Comparison of ENCODE assay signal across 8 mouse cellular contexts in the genomic region with DNA sequence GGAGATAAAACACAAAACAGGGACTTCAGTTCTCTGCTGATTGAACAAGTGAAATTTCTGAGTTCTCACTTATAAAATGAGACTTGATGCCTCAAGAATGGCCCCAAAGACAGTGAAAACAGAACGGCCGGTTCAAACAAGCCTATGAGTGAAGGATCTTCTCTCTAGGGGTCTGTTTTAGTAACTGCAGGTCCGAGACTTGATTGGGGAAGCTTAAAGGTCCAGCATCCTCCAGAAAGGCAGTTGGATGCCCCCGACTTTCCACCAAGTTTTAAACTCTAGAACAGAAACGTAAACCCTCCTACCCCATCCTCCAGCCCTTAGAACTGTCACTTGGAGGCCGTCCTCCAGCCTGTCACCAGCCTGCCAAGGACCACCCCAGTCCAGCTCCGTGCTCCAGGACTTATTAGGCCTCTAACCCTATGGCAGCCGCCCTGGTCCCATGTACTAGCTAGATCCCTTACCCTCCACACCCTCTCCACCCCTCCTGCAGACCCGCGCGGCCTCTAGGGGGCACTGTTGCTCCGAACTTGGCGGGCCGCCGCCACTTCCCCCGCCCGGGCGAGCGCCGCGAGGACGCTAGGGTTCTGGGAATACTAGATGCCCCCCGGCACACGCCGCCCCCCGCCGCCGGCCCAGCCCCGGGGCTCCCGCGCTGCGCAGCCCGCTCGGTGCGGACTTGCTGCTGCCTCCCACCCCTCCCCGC. TPM values are rescaled to one million over a fixed set of nuclear protein-coding genes. Genes with fewer than 3 reads are reported as not detected.
DNase-seq lines count a peak whose midpoint lies in the region; ATAC-seq and TF ChIP-seq lines count a peak whose summit lies in the region.

No protein-coding gene starts in this region.

- H3K79me2 ChIP-seq in MEL (ENCODE audit: control insufficient read depth, insufficient read depth, low read length, poor library complexity), result peaks cover 2% of the 10 kb centered on the region; the same call in 1 of the 2 replicates

- H3K27me3 ChIP-seq in MEL (ENCODE audit: control insufficient read depth in 1 of 2, insufficient read depth in 2 of 2, low read length in 2 of 2), result no peaks in the 10 kb centered on the region
- H3K27me3 ChIP-seq in forebrain, postnatal 0 days (ENCODE audit: insufficient read depth, low read length), result no peaks in the 10 kb centered on the region
- no peaks in the 10 kb centered on the region for H3K27me3 ChIP-seq in lung, embryonic 15.5 days
- H3K27me3 ChIP-seq in thymus, adult 2 months (ENCODE audit: control insufficient read depth, insufficient read depth, low read length), result no peaks in the 10 kb centered on the region

- TF ChIP-seq POLR2A in MEL (IDR thresholded peaks at IDR 0.05; ENCODE audit: control insufficient read depth in 1 of 2, insufficient read depth in 1 of 2, low read depth in 1 of 2, low read length in 2 of 2, poor library complexity in 1 of 2), result peak in 1 of 2 experiments; percentile 36; a peak in 1 of 4 replicates
- TF ChIP-seq POLR2A in olfactory bulb, adult 2 months (IDR thresholded peaks at IDR 0.05; ENCODE audit: insufficient read depth, low read depth, low read length), result no peak
- no peak for TF ChIP-seq POLR2A in thymus, adult 2 months (IDR thresholded peaks at IDR 0.05; ENCODE audit: control insufficient read depth, extremely low read depth, insufficient read depth, low read length, poor library complexity)

- H3K4me3 ChIP-seq in MEL (ENCODE audit: control insufficient read depth in 1 of 2, insufficient read depth in 1 of 2, low read depth in 2 of 2, low read length in 2 of 2), result peak overlapping the region; percentile 58 to 89
- H3K4me3 ChIP-seq in forebrain, postnatal 0 days (ENCODE audit: low read depth, low read length), result peak overlapping the region; percentile 55
- peak overlapping the region; percentile 56 for H3K4me3 ChIP-seq in lung, embryonic 15.5 days
- H3K4me3 ChIP-seq in olfactory bulb, adult 2 months (ENCODE audit: insufficient read depth, low read depth, low read length), result peak overlapping the region; percentile 72
- peak overlapping the region; percentile 74 for H3K4me3 ChIP-seq in thymus, adult 2 months (ENCODE audit: control insufficient read depth, insufficient read depth, low read length)

- peaks cover 0 to 23% of the 10 kb centered on the region in 2 experiments; a peak in 3 of 4 replicates for H3K4me1 ChIP-seq in MEL (ENCODE audit: control insufficient read depth in 1 of 2, insufficient read depth in 2 of 2, low read length in 2 of 2)
- H3K4me1 ChIP-seq in forebrain, postnatal 0 days (ENCODE audit: insufficient read depth), result peaks cover 15% of the 10 kb centered on the region
- H3K4me1 ChIP-seq in lung, embryonic 15.5 days, result peaks cover 46% of the 10 kb centered on the region
- peaks cover 19% of the 10 kb centered on the region for H3K4me1 ChIP-seq in olfactory bulb, adult 2 months (ENCODE audit: control insufficient read depth, insufficient read depth, low read length)
- H3K4me1 ChIP-seq in thymus, adult 2 months (replicated peaks; ENCODE audit: control insufficient read depth, insufficient read depth, low read length), result peaks cover 46% of the 10 kb centered on the region

- 0 out of 4 replicates have a peak, but pooled peaks of 1 of the 2 experiments have one; percentile 20 for TF ChIP-seq EP300 in MEL (IDR thresholded peaks at IDR 0.05; ENCODE audit: low read depth in 1 of 2, low read length in 2 of 2)

- 2% methylated on average over 36 of the region's 36 CpGs for WGBS in forebrain, postnatal 0 days
- 1% methylated on average over 36 of the region's 36 CpGs for WGBS in lung, embryonic 15.5 days
- 3% methylated on average over 36 of the region's 36 CpGs for WGBS in olfactory bulb, adult 2 months
- 7% methylated on average over 36 of the region's 36 CpGs for WGBS in thymus, adult 2 months

- peak; percentile 86 for ATAC-seq in forebrain, postnatal 0 days
- peak; percentile 83 for ATAC-seq in lung, embryonic 15.5 days (ENCODE audit: borderline replicate concordance, extremely low read depth, low FRiP score, low TSS enrichment)

- DNase-seq in MEL (ENCODE audit: low read depth, low spot score), result peak; percentile 92
- peak; percentile 96 to 99 for DNase-seq in cerebellum, adult 18-20 months
- peak; percentile 95 for DNase-seq in forebrain, postnatal 0 days
- peak; percentile 100 for DNase-seq in heart, postnatal 4 days
- DNase-seq in layer of hippocampus, adult 9-10 months (ENCODE audit: low spot score), result peak; percentile 78
- peak; percentile 99 for DNase-seq in thymus, adult 2 months

- peak overlapping the region; percentile 92 for H3K9ac ChIP-seq in MEL (ENCODE audit: control insufficient read depth, low read depth, low read length, poor library complexity, severe bottlenecking)
- peak overlapping the region; percentile 61 for H3K9ac ChIP-seq in forebrain, postnatal 0 days
- H3K9ac ChIP-seq in lung, embryonic 15.5 days, result peak overlapping the region; percentile 86

- H3K36me3 ChIP-seq in MEL (ENCODE audit: control insufficient read depth in 1 of 2, insufficient read depth in 2 of 2, low read length in 2 of 2), result peaks cover 0 to 8% of the 10 kb centered on the region in 2 experiments; a peak in 2 of 4 replicates
- H3K36me3 ChIP-seq in forebrain, postnatal 0 days (ENCODE audit: insufficient read depth), result no peaks in the 10 kb centered on the region
- no peaks in the 10 kb centered on the region for H3K36me3 ChIP-seq in lung, embryonic 15.5 days
- no peaks in the 10 kb centered on the region for H3K36me3 ChIP-seq in thymus, adult 2 months (ENCODE audit: control insufficient read depth, insufficient read depth, low read length)

- TF ChIP-seq CTCF in MEL (IDR thresholded peaks at IDR 0.05 in 2 of 3, conservative IDR thresholded peaks at IDR 0.05 in 1 of 3; ENCODE audit: control insufficient read depth in 1 of 3, insufficient read depth in 1 of 3, low read depth in 2 of 3, low read length in 3 of 3, poor library complexity in 1 of 3, severe bottlenecking in 1 of 3), result peak; percentile 57 to 97 (median 94)
- TF ChIP-seq CTCF in forebrain, postnatal 0 days (IDR thresholded peaks at IDR 0.05; ENCODE audit: low read depth), result peak; percentile 92
- peak; percentile 93 for TF ChIP-seq CTCF in olfactory bulb, adult 2 months (IDR thresholded peaks at IDR 0.05; ENCODE audit: insufficient read depth, low read depth, low read length)
- TF ChIP-seq CTCF in thymus, adult 2 months (IDR thresholded peaks at IDR 0.05; ENCODE audit: borderline replicate concordance, control insufficient read depth, extremely low read depth, insufficient read depth, low read length, poor library complexity), result peak; percentile 96

- H3K27ac ChIP-seq in MEL (ENCODE audit: control insufficient read depth, low read depth, low read length), result peak overlapping the region; percentile 65
- peak overlapping the region; percentile 84 for H3K27ac ChIP-seq in forebrain, postnatal 0 days (ENCODE audit: low read depth, low read length)
- H3K27ac ChIP-seq in lung, embryonic 15.5 days, result peak overlapping the region; percentile 99
- H3K27ac ChIP-seq in olfactory bulb, adult 2 months (ENCODE audit: insufficient read depth, low read depth, low read length), result peak overlapping the region; percentile 70
- H3K27ac ChIP-seq in thymus, adult 2 months (ENCODE audit: control insufficient read depth, insufficient read depth, low read length), result peak overlapping the region; percentile 82

- H3K4me2 ChIP-seq in forebrain, postnatal 0 days (ENCODE audit: low read depth), result peak overlapping the region; percentile 95
- peak overlapping the region; percentile 97 for H3K4me2 ChIP-seq in lung, embryonic 15.5 days

- no peaks in the 10 kb centered on the region for H3K9me3 ChIP-seq in MEL (replicated peaks; ENCODE audit: insufficient read depth, low read length)
- no peaks in the 10 kb centered on the region for H3K9me3 ChIP-seq in forebrain, postnatal 0 days (ENCODE audit: low read length)
- H3K9me3 ChIP-seq in lung, embryonic 15.5 days, result no peaks in the 10 kb centered on the region

- TF ChIP-seq RAD21 in MEL (IDR thresholded peaks at IDR 0.05; ENCODE audit: low read depth, low read length), result peak; percentile 86

TF ChIP-seq in MEL, 35 proteins besides CTCF, POLR2A, EP300 and RAD21 (continues in another document):
- TF ChIP-seq MEF2A (IDR thresholded peaks at IDR 0.05; ENCODE audit: extremely low read depth, insufficient replicate concordance, low read depth, low read length, poor library complexity, severe bottlenecking) (no peak), MAZ (IDR thresholded peaks at IDR 0.05; ENCODE audit: low read depth, low read length) (peak; percentile 98), SMC3 (IDR thresholded peaks at IDR 0.05; ENCODE audit: low read depth, low read length) (peak; percentile 83), NELFE (IDR thresholded peaks at IDR 0.05; ENCODE audit: low read depth, low read length) (peak; percentile 25; the same call in 1 of the 2 replicates), POLR2AphosphoS2 (IDR thresholded peaks at IDR 0.05; ENCODE audit: low read length) (no peak), ZC3H11A (IDR thresholded peaks at IDR 0.05; ENCODE audit: low read depth, low read length) (peak; percentile 87), USF2 (IDR thresholded peaks at IDR 0.05; ENCODE audit: borderline replicate concordance in 1 of 2, insufficient read depth in 1 of 2, low read depth in 1 of 2, low read length in 2 of 2) (no peak), ZNF384 (IDR thresholded peaks at IDR 0.05; ENCODE audit: low read depth, low read length) (0 out of 2 replicates have a peak, but pooled peaks have one; percentile 23), TCF12 (IDR thresholded peaks at IDR 0.05; ENCODE audit: low read depth, low read length) (peak; percentile 45; the same call in 1 of the 2 replicates), ZKSCAN1 (IDR thresholded peaks at IDR 0.05; ENCODE audit: low read depth, low read length) (no peak), BHLHE40 (IDR thresholded peaks at IDR 0.05; ENCODE audit: borderline replicate concordance, low read depth, low read length) (no peak), SIN3A (IDR thresholded peaks at IDR 0.05; ENCODE audit: low read length) (peak; percentile 59; the same call in 1 of the 2 replicates), GABPA (IDR thresholded peaks at IDR 0.05; ENCODE audit: low read depth, low read length) (no peak), MXI1 (IDR thresholded peaks at IDR 0.05; ENCODE audit: low read depth, low read length) (peak; percentile 72)

RNA-seq across cellular contexts. Expression of gene Acot11, which starts 33.9 kb away (rescaled TPM):
- 1.5 and 1.8 TPM in 2 replicates for total RNA-seq in MEL (2012; rRNA removed)
- 1 to 10 TPM in 1 of 2 experiments, not detected in 1; 2.5 TPM for polyA plus RNA-seq in MEL (2012; ENCODE audit: insufficient read depth in 1 of 2, insufficient read length in 2 of 2, low read depth in 1 of 2, low replicate concordance in 2 of 2, missing spikeins in 1 of 2)
- total RNA-seq in forebrain, postnatal 0 days (2014; rRNA removed), result 3.4 and 5.5 TPM in 2 replicates
- polyA plus RNA-seq in forebrain, postnatal 0 days (2015; fragmentation: Nextera tagmentation; extraction: Ambion mirVana), result 0.75 and 1.2 TPM in 2 replicates
- 10 to 100 TPM; 12.7 to 13.7 TPM for total RNA-seq in heart, postnatal 4 days (2021)
- 1.4 TPM in 2 replicates for polyA plus RNA-seq in lung, embryonic 15.5 days (2015; fragmentation: Nextera tagmentation; extraction: Ambion mirVana)
- polyA plus RNA-seq in olfactory bulb, adult 2 months (2012; ENCODE audit: insufficient read depth, insufficient read length, low replicate concordance, missing spikeins), result not detected in 2 replicates
- polyA plus RNA-seq in thymus, adult 2 months (2012; rRNA removed), result 6.4 and 10.0 TPM in 2 replicates

Comparison
In these comparisons a context has a peak if more than half of its experiments do, and no peak if none do; other contexts are left out.
1. Peak in every context shown above with its lines: DNase-seq, ATAC-seq, H3K4me3 ChIP-seq and H3K27ac ChIP-seq.